Mouse (Mus musculus) heart, adult 2 months (tissue): Measurements from ENCODE around the gene Cd82.

ENCODE experiments used
- CTCF ChIP-seq: fragments of 200-600 bp; IDR thresholded peaks from 2 replicates; pipeline ENCODE4 v1.8.1; 2022; ENCODE audit warnings: antibody characterized with exemption, mild to moderate bottlenecking, moderate library complexity
- POLR2A ChIP-seq: fragments of 200-500 bp; IDR thresholded peaks from 2 replicates; pipeline ENCODE4 v1.6.1; 2011; ENCODE audit warnings: mild to moderate bottlenecking, low read depth, low read length, control low read depth; ENCODE audit not compliant: insufficient read depth

DNA sequence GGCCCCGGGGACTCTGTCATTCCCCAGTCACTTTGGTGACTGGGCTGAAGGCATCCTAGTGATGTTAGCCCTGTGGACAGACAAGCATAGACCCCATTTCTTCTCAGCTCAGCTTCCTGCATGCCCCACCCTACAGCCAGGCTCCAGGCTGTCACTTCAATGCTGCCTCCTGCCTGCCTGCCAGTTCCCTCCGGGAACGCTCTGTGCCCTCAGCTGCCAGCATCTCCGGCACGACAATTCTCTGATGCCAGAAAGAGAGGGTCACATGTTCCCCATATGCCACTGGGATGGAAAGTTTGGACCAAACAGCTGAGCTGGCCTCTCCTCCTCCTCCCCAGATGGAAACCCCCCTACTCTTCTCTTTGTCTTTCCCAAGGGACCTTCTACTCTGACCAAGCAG lies 79.1 kb downstream of the Cd82 start:
- TF ChIP-seq POLR2A (no peak), CTCF (no peak)
